Mouse (Mus musculus) inflammation-experienced regulatory T-cells, adult 6 months (primary cell): ENCODE measurements around the gene Acsf2. TPM values are rescaled to one million over a fixed set of nuclear protein-coding genes. Genes with fewer than 3 reads are reported as not detected.

Experiments used
- ATAC-seq: one replicate; pipeline ENCODE4 v1.8.0; 2017
- polyA plus RNA-seq, 3 experiments: library from polyadenylated mRNA; unstranded; fragments of 100-300 nt; shearing (Covaris generic); gene quantifications; one replicate each; pipeline ENCODE4 v1.2.1; 2017

Gene Acsf2
- polyA plus RNA-seq, 3 experiments from 2014 or later, result 2.1 to 3.0 (median 2.2) TPM

- no peak for ATAC-seq
These were observed 3.1 kb downstream of the Acsf2 start for GRCm38 (mm10) chr11:94598437-94599120.

DNA sequence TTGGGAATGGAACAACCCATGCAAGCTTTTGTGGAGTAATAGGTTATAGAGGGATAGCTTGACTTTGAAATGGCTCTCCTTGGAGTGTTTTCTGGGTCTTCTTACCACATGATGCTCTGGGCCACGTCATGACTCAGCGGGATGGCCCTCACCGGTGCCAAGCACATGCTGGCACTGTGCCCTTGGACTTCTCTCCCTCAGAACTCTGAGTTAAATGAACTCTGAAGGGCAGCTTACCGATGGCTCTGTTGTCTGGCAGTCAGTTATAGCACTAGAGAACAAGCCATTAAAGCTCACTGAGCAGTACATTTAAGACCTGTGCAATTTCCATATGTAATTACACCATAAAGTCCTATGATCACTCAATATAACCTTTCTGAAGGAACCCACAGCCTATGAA, 4.4 kb downstream of the Acsf2 start:
- no peak for ATAC-seq

- ATAC-seq, result no peak
These were observed 5.3 kb downstream of the Acsf2 start for GRCm38 (mm10) chr11:94596311-94596852.

GRCm38 (mm10) chr11:94587511-94587910, 14.2 kb downstream of the Acsf2 start:
- ATAC-seq, result no peak

DNA sequence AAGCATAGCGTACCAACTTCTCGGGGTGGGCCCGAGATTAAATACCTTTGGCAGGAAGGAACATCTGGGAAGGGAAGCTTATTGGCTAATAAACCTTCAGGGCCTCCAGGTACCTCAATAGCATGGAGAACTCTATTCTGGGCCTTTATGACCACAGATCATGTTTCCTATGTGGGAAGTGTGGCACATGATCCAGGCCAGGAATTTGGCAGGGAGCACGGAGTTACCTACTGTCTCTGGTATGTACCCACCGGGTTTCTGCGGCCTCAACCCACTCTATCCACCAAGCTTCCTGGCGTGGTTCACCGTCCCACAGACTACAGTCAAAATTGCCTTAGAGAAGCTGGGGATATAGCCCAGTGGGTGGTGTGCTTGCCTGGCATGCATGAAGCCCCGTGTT, 16.6 kb downstream of the Acsf2 start:
- ATAC-seq, result no peak

GRCm38 (mm10) chr11:94580111-94580740, 21.4 kb downstream of the Acsf2 start:
- ATAC-seq, result no peak

DNA sequence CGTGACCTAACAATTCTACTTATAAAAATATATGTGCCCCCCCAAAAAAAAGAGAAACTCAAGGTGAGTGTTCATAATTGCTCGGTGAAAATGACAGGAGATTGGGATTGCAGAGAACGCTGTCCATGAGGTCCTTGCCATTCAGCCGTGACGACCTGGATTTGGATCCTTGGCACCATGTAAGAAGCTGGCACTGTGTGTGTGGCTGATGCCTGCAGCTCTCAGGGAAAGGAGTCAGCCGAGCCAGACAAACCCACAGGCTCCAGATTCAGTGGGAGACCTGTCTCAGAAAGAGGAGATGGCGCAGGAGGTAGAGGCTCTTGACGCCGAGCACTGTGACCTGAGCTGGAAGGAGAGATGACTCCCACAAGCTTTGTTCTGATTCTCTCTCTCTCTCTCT, 25.3 kb downstream of the Acsf2 start:
- no peak for ATAC-seq

GRCm38 (mm10) chr11:94575036-94575435, 26.6 kb downstream of the Acsf2 start:
- ATAC-seq, result no peak

DNA sequence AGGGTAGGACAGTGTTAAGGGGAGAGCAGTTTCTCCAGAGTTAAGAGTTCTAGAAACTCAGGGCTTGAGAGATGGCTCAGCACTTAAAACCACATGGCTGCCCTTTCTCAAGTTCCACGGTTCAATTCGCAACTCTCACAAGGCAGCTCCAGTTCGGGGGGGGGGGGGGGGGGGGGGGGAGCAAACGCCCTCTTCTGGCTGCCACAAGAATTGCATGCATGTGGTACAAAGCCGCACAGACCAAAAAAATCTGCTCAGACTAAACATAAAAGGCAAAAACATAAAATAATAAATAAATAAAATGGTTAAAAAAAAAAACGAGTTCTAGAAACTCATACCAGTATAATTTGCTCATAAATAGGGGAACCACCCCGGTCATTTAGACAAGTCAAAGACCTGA, 27.1 kb downstream of the Acsf2 start:
- ATAC-seq, result no peak

- ATAC-seq, result no peak
These were observed 29.8 kb downstream of the Acsf2 start for GRCm38 (mm10) chr11:94571850-94572249.

- no peak for ATAC-seq
These were observed 31.1 kb downstream of the Acsf2 start for GRCm38 (mm10) chr11:94570612-94571011.

DNA sequence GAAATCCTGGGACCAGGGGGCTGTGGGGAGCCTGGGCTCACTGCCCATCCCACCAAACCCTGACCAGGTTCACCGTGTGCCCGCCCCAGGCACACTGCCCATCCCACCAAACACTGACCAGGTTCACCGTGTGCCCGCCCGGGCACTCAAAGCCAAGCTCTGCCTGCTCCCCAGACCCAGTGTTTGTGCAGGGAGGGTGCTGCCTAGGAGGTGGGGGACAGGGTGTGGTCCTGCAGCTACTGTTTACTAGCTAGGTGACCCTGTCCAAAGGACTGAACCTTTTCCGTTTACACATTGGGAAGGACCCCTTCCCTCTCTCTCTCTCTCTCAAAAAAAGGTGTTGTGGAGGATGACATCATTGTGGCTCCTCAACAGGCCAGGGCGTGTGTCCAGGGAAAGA, 34.3 kb downstream of the Acsf2 start:
- ATAC-seq, result no peak

- ATAC-seq, result no peak
These were observed 35.1 kb downstream of the Acsf2 start for GRCm38 (mm10) chr11:94566534-94566933.

DNA sequence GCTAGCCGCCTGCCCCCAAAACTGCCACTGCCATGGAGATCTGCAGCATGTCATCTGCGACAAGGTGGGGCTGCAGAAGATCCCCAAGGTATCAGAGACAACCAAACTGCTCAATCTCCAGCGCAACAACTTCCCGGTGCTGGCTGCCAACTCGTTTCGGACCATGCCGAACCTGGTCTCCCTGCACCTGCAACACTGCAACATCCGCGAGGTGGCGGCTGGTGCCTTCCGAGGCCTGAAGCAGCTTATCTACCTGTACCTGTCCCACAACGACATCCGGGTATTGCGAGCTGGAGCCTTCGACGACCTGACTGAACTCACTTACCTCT, 36.6 kb downstream of the Acsf2 start:
- no peak for ATAC-seq

GRCm38 (mm10) chr11:94564437-94565150, 37.1 kb downstream of the Acsf2 start, which contains the start of gene Chad:
Chad (plus strand) TSS chr11:94565047.
- ATAC-seq, result peak; percentile 73

GRCm38 (mm10) chr11:94563821-94564220, 37.9 kb downstream of the Acsf2 start:
- ATAC-seq, result no peak

- ATAC-seq, result no peak
These were observed 38.3 kb downstream of the Acsf2 start for GRCm38 (mm10) chr11:94563383-94563782.

DNA sequence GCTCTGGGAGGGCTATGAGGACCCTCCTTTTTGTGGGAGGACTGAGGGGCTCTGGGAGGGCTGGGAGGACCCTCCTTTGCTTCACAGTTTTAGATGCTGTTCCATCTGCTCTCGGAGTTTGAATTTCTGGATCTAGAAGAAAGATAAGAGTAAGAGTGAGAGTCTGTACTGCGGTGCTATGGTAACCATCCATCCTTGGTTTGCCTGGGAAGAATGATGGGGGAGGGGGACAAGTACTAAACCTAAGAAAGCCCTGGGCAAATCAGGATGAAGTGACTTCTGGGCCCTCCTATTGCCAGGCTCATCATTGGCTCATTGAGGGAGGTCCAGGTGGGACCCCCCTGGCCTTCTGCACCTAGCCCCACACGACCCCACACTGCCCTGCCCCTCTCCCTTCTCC, 43.4 kb downstream of the Acsf2 start:
- ATAC-seq, result no peak

- no peak for ATAC-seq
These were observed 51.3 kb downstream of the Acsf2 start for GRCm38 (mm10) chr11:94550442-94550744.

- no peak for ATAC-seq
These were observed 51.8 kb downstream of the Acsf2 start for GRCm38 (mm10) chr11:94549691-94550441.

DNA sequence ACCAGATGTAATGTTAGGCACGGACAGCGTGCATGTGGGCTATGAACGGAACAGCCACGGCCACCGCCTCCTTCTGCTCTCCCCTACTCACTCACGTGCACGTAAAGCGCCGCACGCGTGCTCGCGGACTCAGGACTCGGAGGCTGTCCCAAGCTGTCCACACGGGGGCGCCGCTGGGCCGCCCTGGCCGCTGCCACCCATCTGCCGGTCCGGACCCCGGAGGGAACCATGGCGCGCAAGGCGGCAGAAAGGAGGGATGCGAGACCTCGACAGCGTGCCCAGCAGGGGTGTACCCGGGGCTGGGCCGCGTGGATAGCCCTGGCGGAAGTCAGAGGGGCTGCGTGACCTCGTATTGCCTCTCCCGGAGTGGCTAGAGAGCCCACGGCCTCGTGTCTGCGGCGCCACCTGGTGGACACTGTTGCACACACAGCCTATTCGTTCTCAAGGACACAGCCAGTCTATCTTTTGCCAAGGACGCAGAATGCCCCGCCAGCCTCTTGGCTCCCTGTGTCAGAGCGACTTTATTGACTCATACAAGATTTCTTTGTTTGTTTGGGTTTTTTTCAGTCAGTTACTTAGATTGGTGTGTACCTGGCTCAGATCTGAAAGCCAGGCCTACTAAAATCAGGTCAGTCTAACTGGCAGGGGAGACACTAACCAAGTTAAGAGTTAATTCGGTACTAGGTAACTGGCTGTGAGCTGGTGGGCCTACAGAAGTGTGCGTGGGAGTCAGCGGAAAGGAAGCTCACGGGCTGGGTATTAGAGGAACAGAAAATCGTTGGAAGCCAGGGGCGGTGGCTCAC, 52.6 kb downstream of the Acsf2 start, which contains the start of gene Rsad1:
Gene Rsad1 (minus strand): TSS at position 368 of the 803 bp plus-strand sequence.
- peak; percentile 86 for ATAC-seq
